Mouse (Mus musculus): ENCODE measurements around the gene Carhsp1.

DNA sequence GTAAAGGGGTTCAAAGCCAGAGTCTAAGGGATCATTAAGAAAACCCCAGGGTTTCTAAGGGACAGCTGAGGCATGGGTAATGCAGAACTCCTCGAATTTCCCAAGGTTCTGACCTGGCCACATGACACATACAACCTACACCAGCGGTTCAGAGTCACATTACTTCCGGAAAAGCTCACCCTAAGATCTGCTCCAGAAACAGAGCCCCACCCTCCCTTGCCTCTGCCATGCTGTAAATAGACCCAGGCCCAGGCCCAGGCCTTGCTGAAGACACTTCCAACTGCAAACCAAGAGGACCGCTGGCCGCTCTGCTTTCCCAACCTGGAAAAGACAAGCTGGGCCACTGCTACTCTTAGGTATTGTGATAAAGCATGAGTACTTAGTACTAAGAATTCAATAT is 42.9 kb upstream of the Carhsp1 start:
- TF ChIP-seq CTCF (IDR thresholded peaks at IDR 0.05) = no peak
- no peak for TF ChIP-seq POLR2A (IDR thresholded peaks at IDR 0.05; ENCODE audit: insufficient read depth, low read depth, low read length)
